Mouse (Mus musculus) left cerebral cortex, postnatal 10 days (tissue): ENCODE measurements around the gene Tab1. TPM values are rescaled to one million over a fixed set of nuclear protein-coding genes. Genes with fewer than 3 reads are reported as not detected.
A peak's percentile ranks its signal among the peaks of the same experiment; 100 is the strongest.

ENCODE experiments used
- DNase-seq, 2 experiments: peaks; one replicate each; pipeline ENCODE4 v3.0.0; 2021 to 2022; ENCODE audit warnings: low spot score in 2 of 2, mixed read lengths in 1 of 2; ENCODE audit errors: extremely low spot score in 1 of 2
- intact Hi-C: fragments of 180-260 bp; cut with DNase I; formaldehyde crosslinking; loops from one replicate; pipeline ENCODE4 v1.15.1; 2025
- total RNA-seq, 2 experiments: library from RNA; stranded (reverse); gene quantifications; 2 replicates each; pipeline ENCODE4 v1.2.3; 2021

Gene Tab1
- total RNA-seq, 2 experiments from 2014 or later: 26.8 to 32.5 TPM

GRCm38 (mm10) chr15:80157197-80157943 is 24.4 kb downstream of the Tab1 start:
- intact Hi-C loops: no loop called here
- DNase-seq: no peak

- no peak for DNase-seq
- intact Hi-C loops: no loop called here
Measured at GRCm38 (mm10) chr15:80158001-80158706, 25.2 kb downstream of the Tab1 start.

- no peak for DNase-seq
- intact Hi-C loops: no loop called here
Measured at GRCm38 (mm10) chr15:80158707-80159090, 25.8 kb downstream of the Tab1 start.

- intact Hi-C loops: no loop called here
- peak in 1 of 2 experiments; percentile 73 for DNase-seq
Measured at GRCm38 (mm10) chr15:80159286-80159901, 26.5 kb downstream of the Tab1 start.

GRCm38 (mm10) chr15:80160223-80160622 is 27.3 kb downstream of the Tab1 start:
- DNase-seq: no peak
- intact Hi-C loops: no loop called here

- DNase-seq: peak in 1 of 2 experiments; percentile 75
- intact Hi-C loops: no loop called here
Measured at GRCm38 (mm10) chr15:80160726-80161125, 27.8 kb downstream of the Tab1 start.

GRCm38 (mm10) chr15:80161199-80161598 is 28.3 kb downstream of the Tab1 start:
- intact Hi-C loops: no loop called here
- no peak for DNase-seq

- DNase-seq: no peak
- intact Hi-C loops: no loop called here
Measured at GRCm38 (mm10) chr15:80162401-80162964, 29.6 kb downstream of the Tab1 start.

- intact Hi-C loops: no loop called here
- DNase-seq: peak; percentile 53 to 86
Measured at GRCm38 (mm10) chr15:80163274-80163673, 30.3 kb downstream of the Tab1 start.

- no peak for DNase-seq
- intact Hi-C loops: no loop called here
Measured at GRCm38 (mm10) chr15:80163716-80164115, 30.8 kb downstream of the Tab1 start.

- DNase-seq: no peak
- intact Hi-C loops: no loop called here
Measured at GRCm38 (mm10) chr15:80165396-80165795, 32.5 kb downstream of the Tab1 start.

GRCm38 (mm10) chr15:80169484-80169883 is 36.6 kb downstream of the Tab1 start:
- intact Hi-C loops: no loop called here
- no peak for DNase-seq

GRCm38 (mm10) chr15:80170357-80170756 is 37.4 kb downstream of the Tab1 start:
- intact Hi-C loops: no loop called here

GRCm38 (mm10) chr15:80171286-80171685 is 38.4 kb downstream of the Tab1 start:
- intact Hi-C loops: no loop called here

More at GRCm38 (mm10) chr15:80170357-80170756, 37.4 kb downstream of the Tab1 start:
- no peak for DNase-seq

GRCm38 (mm10) chr15:80171791-80172190 is 38.9 kb downstream of the Tab1 start:
- intact Hi-C loops: no loop called here
- DNase-seq: no peak

More at GRCm38 (mm10) chr15:80171286-80171685, 38.4 kb downstream of the Tab1 start:
- no peak for DNase-seq

GRCm38 (mm10) chr15:80173001-80173771 is 40.3 kb downstream of the Tab1 start, which contains the start of gene Mgat3:
Gene Mgat3 (plus strand): TSS chr15:80173721.
- intact Hi-C loops: no loop called here
- DNase-seq: peak; percentile 24 to 76

GRCm38 (mm10) chr15:80173781-80174597 is 41.1 kb downstream of the Tab1 start:
- peak; percentile 32 to 77 for DNase-seq
- intact Hi-C loops: no loop called here

GRCm38 (mm10) chr15:80174598-80174875 is 41.6 kb downstream of the Tab1 start:
- no peak for DNase-seq
- intact Hi-C loops: no loop called here
